Mouse (Mus musculus) limb, embryonic 13.5 days (tissue): ENCODE data around the gene Rin1. TPM values are rescaled to one million over a fixed set of nuclear protein-coding genes. Genes with fewer than 3 reads are reported as not detected.

Experiments used
- ATAC-seq: fragments of 200-750 bp; cut with Nextera tagmentation; 2 replicates; pipeline ENCODE4 v1.8.0; 2017; ENCODE audit warnings: low read depth, moderate number of reproducible peaks, moderate TSS enrichment; ENCODE audit not compliant: low FRiP score
- H3K27ac ChIP-seq: fragments of 300-500 bp; sonication (generic); 2 replicates; pipeline ENCODE4 v1.5.1; 2015; ENCODE audit warnings: inconsistent platforms, mild to moderate bottlenecking, moderate library complexity
- H3K27me3 ChIP-seq: fragments of 300-500 bp; sonication (generic); 2 replicates; pipeline ENCODE4 v1.6.1; 2015; ENCODE audit warnings: mild to moderate bottlenecking, inconsistent platforms
- H3K36me3 ChIP-seq: fragments of 300-500 bp; sonication (generic); 2 replicates; pipeline ENCODE4 v1.6.1; 2015; ENCODE audit warnings: inconsistent platforms, mild to moderate bottlenecking, moderate library complexity
- H3K4me1 ChIP-seq: fragments of 300-500 bp; sonication (generic); 2 replicates; pipeline ENCODE4 v1.6.1; 2015; ENCODE audit warnings: inconsistent platforms
- H3K4me2 ChIP-seq: fragments of 300-500 bp; sonication (generic); replicated peaks from 2 replicates; pipeline ENCODE4 v1.6.1; 2015; ENCODE audit warnings: inconsistent platforms, mild to moderate bottlenecking, moderate library complexity
- H3K4me3 ChIP-seq: fragments of 300-500 bp; sonication (generic); 2 replicates; pipeline ENCODE4 v1.5.1; 2015; ENCODE audit warnings: moderate library complexity, mild to moderate bottlenecking, inconsistent platforms
- H3K9ac ChIP-seq: fragments of 300-500 bp; sonication (generic); 2 replicates; pipeline ENCODE4 v1.6.1; 2015; ENCODE audit warnings: mild to moderate bottlenecking, inconsistent platforms
- H3K9me3 ChIP-seq: fragments of 300-500 bp; sonication (generic); 2 replicates; pipeline ENCODE4 v1.6.1; 2016; ENCODE audit warnings: inconsistent platforms
- WGBS: fragments of 180-500 bp; shearing (Covaris S2); methylation state at CpG from one replicate; pipeline ENCODE4 v1.1.7; 2015; 5-methylcytosine and 5-hydroxymethylcytosine counted together
- polyA plus RNA-seq: library from polyadenylated mRNA; unstranded; fragments of >200 nt; fragmentation: Nextera tagmentation; extraction: Ambion mirVana; gene quantifications from 2 replicates; pipeline ENCODE4 v1.2.1, GENCODE M21; 2015

Gene Rin1
- polyA plus RNA-seq, 1 experiment from 2014 or later, result 1.7 TPM

- peak; percentile 95 for ATAC-seq
- H3K36me3 ChIP-seq, result peaks cover 36% of the 10 kb centered on the region
- peaks cover 35% of the 10 kb centered on the region for H3K27me3 ChIP-seq
- peaks cover 29% of the 10 kb centered on the region for H3K4me1 ChIP-seq
- peak within 1 kb of the TSS; percentile 83 for H3K4me3 ChIP-seq
- H3K9ac ChIP-seq, result peak within 1 kb of the TSS; percentile 83
- H3K4me2 ChIP-seq, result peak within 1 kb of the TSS; percentile 90
- H3K27ac ChIP-seq, result 0 out of 2 replicates have a peak within 1 kb of the TSS, but pooled peaks have one; percentile 49
- WGBS, result under 1% methylated on average over 58 of the region's 58 CpGs
- H3K9me3 ChIP-seq, result no peaks in the 10 kb centered on the region
Measured at GRCm38 (mm10) chr19:5087884-5088728, 37.8 kb downstream of the Rin1 start, which contains the start of gene Yif1a. Yif1a (plus strand) TSS chr19:5088538.

- no peak for ATAC-seq
- peaks cover 23% of the 10 kb centered on the region for H3K27me3 ChIP-seq
- H3K4me1 ChIP-seq, result peaks cover 34% of the 10 kb centered on the region
- WGBS, result 87% methylated on average over 4 of the region's 4 CpGs
- H3K9ac ChIP-seq, result peak overlapping the region; percentile 83
- no peak overlapping the region for H3K27ac ChIP-seq
- no peaks in the 10 kb centered on the region for H3K9me3 ChIP-seq
- H3K36me3 ChIP-seq, result peaks cover 42% of the 10 kb centered on the region
- peak overlapping the region; percentile 90 for H3K4me2 ChIP-seq
- H3K4me3 ChIP-seq, result peak overlapping the region; percentile 83
Measured at GRCm38 (mm10) chr19:5089324-5089723, 39.0 kb downstream of the Rin1 start.

- no peak overlapping the region for H3K27ac ChIP-seq
- H3K4me1 ChIP-seq, result peaks cover 48% of the 10 kb centered on the region
- WGBS, result 89% methylated on average over 10 of the region's 10 CpGs
- no peaks in the 10 kb centered on the region for H3K27me3 ChIP-seq
- no peak for ATAC-seq
- no peak overlapping the region for H3K9ac ChIP-seq
- no peak overlapping the region for H3K4me2 ChIP-seq
- H3K9me3 ChIP-seq, result no peaks in the 10 kb centered on the region
- no peak overlapping the region for H3K4me3 ChIP-seq
- H3K36me3 ChIP-seq, result peaks cover 42% of the 10 kb centered on the region
Measured at GRCm38 (mm10) chr19:5092083-5092482, 41.8 kb downstream of the Rin1 start.

- ATAC-seq, result no peak
- peaks cover 42% of the 10 kb centered on the region for H3K36me3 ChIP-seq
- WGBS, result 75% methylated on average over 12 of the region's 12 CpGs
- H3K4me2 ChIP-seq, result peak overlapping the region; percentile 47
- H3K27ac ChIP-seq, result no peak overlapping the region
- H3K27me3 ChIP-seq, result no peaks in the 10 kb centered on the region
- H3K9me3 ChIP-seq, result no peaks in the 10 kb centered on the region
- H3K9ac ChIP-seq, result peak overlapping the region; percentile 50; the same call in 1 of the 2 replicates
- peaks cover 55% of the 10 kb centered on the region for H3K4me1 ChIP-seq
- no peak overlapping the region for H3K4me3 ChIP-seq
Measured at GRCm38 (mm10) chr19:5093481-5094242, 43.4 kb downstream of the Rin1 start.

GRCm38 (mm10) chr19:5094243-5094632 is 44.0 kb downstream of the Rin1 start:
- Histone ChIP-seq H3K27me3 (no peaks in the 10 kb centered on the region), H3K27ac (no peak overlapping the region), H3K9ac (peak overlapping the region; percentile 50; the same call in 1 of the 2 replicates), H3K9me3 (no peaks in the 10 kb centered on the region), H3K36me3 (peaks cover 43% of the 10 kb centered on the region), H3K4me3 (peak overlapping the region; percentile 7; the same call in 1 of the 2 replicates), H3K4me2 (peak overlapping the region; percentile 47), H3K4me1 (peaks cover 55% of the 10 kb centered on the region)
- peak; percentile 66 for ATAC-seq
- 0% methylated on average over 21 of the region's 21 CpGs for WGBS

- H3K27ac ChIP-seq, result no peak overlapping the region; the same call in 1 of the 2 replicates
- no peak overlapping the region for H3K9ac ChIP-seq
- no peaks in the 10 kb centered on the region for H3K9me3 ChIP-seq
- H3K36me3 ChIP-seq, result peaks cover 45% of the 10 kb centered on the region
- WGBS, result 40% methylated on average over 11 of the region's 11 CpGs
- H3K27me3 ChIP-seq, result no peaks in the 10 kb centered on the region
- H3K4me3 ChIP-seq, result 0 out of 2 replicates have a peak overlapping the region, but pooled peaks have one; percentile 7
- peaks cover 56% of the 10 kb centered on the region for H3K4me1 ChIP-seq
- H3K4me2 ChIP-seq, result peak overlapping the region; percentile 47
- 0 out of 2 replicates have a peak, but pooled peaks have one; percentile 3 for ATAC-seq
Measured at GRCm38 (mm10) chr19:5094746-5095417, 44.6 kb downstream of the Rin1 start.

- WGBS, result 7% methylated on average over 9 of the region's 9 CpGs
- H3K27me3 ChIP-seq, result no peaks in the 10 kb centered on the region
- no peak overlapping the region for H3K9ac ChIP-seq
- no peak overlapping the region for H3K27ac ChIP-seq
- peaks cover 46% of the 10 kb centered on the region for H3K36me3 ChIP-seq
- 0 out of 2 replicates have a peak overlapping the region, but pooled peaks have one; percentile 1 for H3K4me3 ChIP-seq
- no peaks in the 10 kb centered on the region for H3K9me3 ChIP-seq
- ATAC-seq, result no peak
- H3K4me1 ChIP-seq, result peaks cover 56% of the 10 kb centered on the region
- H3K4me2 ChIP-seq, result peak overlapping the region; percentile 98
Measured at GRCm38 (mm10) chr19:5095887-5096474, 45.7 kb downstream of the Rin1 start.

- Histone ChIP-seq H3K4me1 (peaks cover 56% of the 10 kb centered on the region), H3K4me3 (peak overlapping the region; percentile 74), H3K9ac (peak overlapping the region; percentile 96), H3K36me3 (peaks cover 46% of the 10 kb centered on the region), H3K27ac (peak overlapping the region; percentile 58; the same call in 1 of the 2 replicates), H3K27me3 (no peaks in the 10 kb centered on the region), H3K9me3 (no peaks in the 10 kb centered on the region), H3K4me2 (peak overlapping the region; percentile 98)
- WGBS, result 3% methylated on average over 25 of the region's 31 CpGs
- peak; percentile 13; the same call in 1 of the 2 replicates for ATAC-seq
Measured at GRCm38 (mm10) chr19:5097521-5098362, 47.5 kb downstream of the Rin1 start.

GRCm38 (mm10) chr19:5098363-5099143 is 48.3 kb downstream of the Rin1 start, which contains the start of gene Cnih2:
Cnih2 (minus strand) TSS chr19:5098521.
- Histone ChIP-seq H3K4me1 (peaks cover 56% of the 10 kb centered on the region), H3K4me3 (peak within 1 kb of the TSS; percentile 74), H3K27ac (peak within 1 kb of the TSS; percentile 58), H3K9ac (peak within 1 kb of the TSS; percentile 96), H3K4me2 (peak within 1 kb of the TSS; percentile 98), H3K9me3 (no peaks in the 10 kb centered on the region), H3K27me3 (no peaks in the 10 kb centered on the region), H3K36me3 (peaks cover 46% of the 10 kb centered on the region)
- WGBS, result 2% methylated on average over 42 of the region's 48 CpGs
- peak; percentile 77 for ATAC-seq

- H3K9me3 ChIP-seq, result no peaks in the 10 kb centered on the region
Measured at GRCm38 (mm10) chr19:5106074-5106473, 55.8 kb downstream of the Rin1 start.

More at GRCm38 (mm10) chr19:5106074-5106473, 55.8 kb downstream of the Rin1 start:
- ATAC-seq, result no peak
- Histone ChIP-seq H3K27ac (peak overlapping the region; percentile 96), H3K4me2 (peak overlapping the region; percentile 96), H3K9ac (peak overlapping the region; percentile 91), H3K36me3 (peaks cover 72% of the 10 kb centered on the region), H3K4me3 (peak overlapping the region; percentile 80), H3K27me3 (no peaks in the 10 kb centered on the region), H3K4me1 (peaks cover 13% of the 10 kb centered on the region)
- 14% methylated on average over 9 of the region's 9 CpGs for WGBS
